Mouse (Mus musculus) liver, embryonic 15.5 days (tissue): ENCODE data around the gene Mxd4. TPM values are rescaled to one million over a fixed set of nuclear protein-coding genes. Genes with fewer than 3 reads are reported as not detected.

Experiments
- ATAC-seq: fragments of 200-750 bp; cut with Nextera tagmentation; 2 replicates; pipeline ENCODE4 v1.8.0; 2017; ENCODE audit warnings: moderate number of reproducible peaks, mild to moderate bottlenecking, moderate library complexity; ENCODE audit not compliant: insufficient read depth
- H3K27ac ChIP-seq: fragments of 300-500 bp; sonication (generic); replicated peaks from 2 replicates; pipeline ENCODE4 v1.5.1; 2015; ENCODE audit warnings: mild to moderate bottlenecking, inconsistent platforms
- H3K27me3 ChIP-seq: fragments of 300-500 bp; sonication (generic); 2 replicates; pipeline ENCODE4 v1.6.1; 2015; ENCODE audit warnings: mild to moderate bottlenecking, inconsistent platforms
- H3K36me3 ChIP-seq: fragments of 300-500 bp; sonication (generic); replicated peaks from 2 replicates; pipeline ENCODE4 v1.6.1; 2015; ENCODE audit warnings: moderate library complexity, mild to moderate bottlenecking, inconsistent platforms
- H3K4me1 ChIP-seq: fragments of 300-500 bp; sonication (generic); replicated peaks from 2 replicates; pipeline ENCODE4 v1.6.1; 2015; ENCODE audit warnings: inconsistent platforms
- H3K4me2 ChIP-seq: fragments of 300-500 bp; sonication (generic); 2 replicates; pipeline ENCODE4 v1.6.1; 2015; ENCODE audit warnings: moderate library complexity, mild to moderate bottlenecking, inconsistent platforms
- H3K4me3 ChIP-seq: fragments of 300-500 bp; sonication (generic); replicated peaks from 2 replicates; pipeline ENCODE4 v1.5.1; 2015; ENCODE audit warnings: mild to moderate bottlenecking, inconsistent platforms
- H3K9ac ChIP-seq: fragments of 300-500 bp; sonication (generic); 2 replicates; pipeline ENCODE4 v1.6.1; 2015; ENCODE audit warnings: moderate library complexity, mild to moderate bottlenecking, inconsistent platforms
- H3K9me3 ChIP-seq: fragments of 300-500 bp; sonication (generic); replicated peaks from 2 replicates; pipeline ENCODE4 v1.6.1; 2016; ENCODE audit warnings: inconsistent platforms
- WGBS: fragments of 180-500 bp; shearing (Covaris S2); methylation state at CpG from one replicate; pipeline ENCODE4 v1.1.7; 2015; ENCODE audit warnings: mixed read lengths; ENCODE audit not compliant: insufficient replicate concordance; 5-methylcytosine and 5-hydroxymethylcytosine counted together
- polyA plus RNA-seq: library from polyadenylated mRNA; unstranded; fragments of >200 nt; fragmentation: Nextera tagmentation; extraction: Ambion mirVana; gene quantifications from 2 replicates; pipeline ENCODE4 v1.2.1, GENCODE M21; 2015

The Mxd4 gene
- polyA plus RNA-seq, 1 experiment from 2014 or later, result 5.7 TPM

DNA sequence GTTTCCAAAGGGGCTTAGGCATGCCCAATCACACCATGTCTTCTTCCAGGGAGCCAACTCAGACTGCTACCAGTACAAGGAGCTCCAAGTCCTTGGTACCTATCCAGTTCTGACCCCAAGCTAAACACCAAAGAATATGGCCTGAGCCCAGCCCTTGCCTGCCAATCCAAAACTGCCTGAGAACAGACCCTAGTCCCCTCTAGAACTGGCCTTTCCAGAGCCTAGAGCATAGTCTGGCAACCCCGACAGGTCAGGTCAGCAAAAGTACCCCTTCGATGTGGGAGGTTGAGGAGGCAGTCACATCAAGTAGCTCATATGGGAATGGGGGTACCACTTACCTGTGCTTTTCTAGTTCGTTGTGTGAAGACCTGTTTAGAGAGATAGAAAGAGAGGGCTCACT lies 3.5 kb downstream of the Mxd4 start:
- peaks cover 33% of the 10 kb centered on the region for H3K4me1 ChIP-seq
- no peak for ATAC-seq
- H3K36me3 ChIP-seq, result 0 out of 2 replicates have a peak, but pooled peaks cover 6% of the 10 kb centered on the region
- H3K4me2 ChIP-seq, result no peak overlapping the region
- no peak overlapping the region for H3K4me3 ChIP-seq
- WGBS, result 64% methylated on average over 3 of the region's 3 CpGs
- no peak overlapping the region for H3K27ac ChIP-seq
- no peak overlapping the region for H3K9ac ChIP-seq
- no peaks in the 10 kb centered on the region for H3K9me3 ChIP-seq
- no peaks in the 10 kb centered on the region for H3K27me3 ChIP-seq

DNA sequence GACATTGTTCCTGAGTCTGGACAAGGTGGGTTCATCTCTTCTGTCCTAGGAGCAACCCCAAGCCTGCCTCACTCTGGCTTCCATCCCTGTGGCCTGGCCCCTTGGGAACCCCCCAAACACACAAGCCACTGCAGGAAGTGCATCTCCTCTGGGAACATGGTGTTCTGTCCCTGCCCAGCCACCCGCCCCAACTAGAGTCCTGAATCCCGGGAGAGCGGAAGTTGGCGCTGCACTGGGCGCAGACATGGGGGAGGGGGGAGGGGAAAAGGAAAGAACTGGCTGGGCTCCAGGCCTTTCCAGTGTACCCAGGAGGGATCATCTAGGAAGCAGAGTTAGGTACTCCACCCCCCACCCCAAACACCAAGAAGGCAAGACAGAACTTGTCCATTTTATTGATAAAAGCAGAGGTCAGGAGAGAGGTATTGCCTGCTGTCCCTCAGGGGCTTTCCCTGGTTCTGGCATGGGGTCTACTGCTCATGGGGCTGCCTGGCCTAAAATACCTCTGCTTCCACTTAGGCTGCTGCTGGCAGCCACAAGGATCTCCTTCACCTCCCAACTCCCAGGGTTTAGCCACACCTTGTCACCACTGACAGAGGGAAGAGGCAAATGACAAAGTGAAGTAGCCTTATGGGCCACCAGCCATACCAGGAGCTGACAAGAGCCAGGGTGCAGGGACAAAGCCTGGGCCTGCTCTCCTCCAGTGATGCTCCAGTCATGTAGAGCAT lies 4.2 kb downstream of the Mxd4 start:
- ATAC-seq, result no peak
- Histone ChIP-seq H3K9me3 (no peaks in the 10 kb centered on the region), H3K4me3 (no peak overlapping the region), H3K4me2 (no peak overlapping the region), H3K4me1 (peaks cover 26% of the 10 kb centered on the region), H3K27me3 (no peaks in the 10 kb centered on the region), H3K36me3 (0 out of 2 replicates have a peak, but pooled peaks cover 6% of the 10 kb centered on the region), H3K27ac (no peak overlapping the region), H3K9ac (no peak overlapping the region)
- WGBS, result 78% methylated on average over 5 of the region's 5 CpGs

DNA sequence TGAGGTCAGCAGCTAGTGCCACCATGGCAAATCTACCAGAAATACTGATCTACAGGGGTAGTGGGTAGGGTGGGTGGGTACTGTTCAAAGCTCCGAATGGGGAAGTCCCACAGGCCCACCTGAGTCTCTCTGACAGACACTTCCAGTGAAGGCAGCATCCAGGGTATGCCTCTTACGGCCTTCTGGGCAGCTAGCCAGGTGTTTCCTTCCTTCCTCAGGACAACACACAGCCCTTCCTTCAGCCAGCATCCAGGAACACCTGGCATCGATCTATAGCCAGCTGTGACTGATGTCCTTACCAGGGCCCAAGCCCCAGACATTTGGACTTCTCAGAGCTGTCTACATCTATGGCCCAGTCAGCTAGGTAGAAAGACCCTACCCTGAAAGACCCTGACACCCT lies 5.0 kb downstream of the Mxd4 start:
- Histone ChIP-seq H3K27me3 (no peaks in the 10 kb centered on the region), H3K9ac (no peak overlapping the region), H3K4me3 (no peak overlapping the region), H3K9me3 (no peaks in the 10 kb centered on the region), H3K27ac (no peak overlapping the region), H3K36me3 (0 out of 2 replicates have a peak, but pooled peaks cover 8% of the 10 kb centered on the region), H3K4me1 (peaks cover 21% of the 10 kb centered on the region), H3K4me2 (no peak overlapping the region)
- no peak for ATAC-seq
- whole genome bisulfite sequencing, result 50% methylated on average over 3 of the region's 3 CpGs

DNA sequence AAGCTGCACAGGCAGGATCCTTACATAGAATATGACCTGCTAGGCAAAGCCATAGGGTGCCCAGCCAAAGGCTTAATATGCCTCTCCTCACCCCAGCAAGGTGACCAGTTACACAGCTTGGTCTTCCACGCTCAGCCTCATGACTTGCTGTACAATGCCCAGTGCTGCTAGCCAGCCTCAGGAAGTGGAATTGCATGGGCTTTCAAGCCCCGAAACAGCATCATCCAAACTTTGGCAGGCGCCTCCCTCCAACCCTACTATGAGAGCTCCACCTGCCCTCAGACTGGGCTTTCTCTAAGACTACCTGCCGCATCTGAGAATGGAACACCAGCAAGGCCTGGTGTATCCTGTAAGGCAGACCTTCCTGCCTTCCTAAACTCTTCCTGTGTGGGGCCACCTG lies 9.7 kb downstream of the Mxd4 start:
- 73% methylated on average over 4 of the region's 4 CpGs for WGBS

DNA sequence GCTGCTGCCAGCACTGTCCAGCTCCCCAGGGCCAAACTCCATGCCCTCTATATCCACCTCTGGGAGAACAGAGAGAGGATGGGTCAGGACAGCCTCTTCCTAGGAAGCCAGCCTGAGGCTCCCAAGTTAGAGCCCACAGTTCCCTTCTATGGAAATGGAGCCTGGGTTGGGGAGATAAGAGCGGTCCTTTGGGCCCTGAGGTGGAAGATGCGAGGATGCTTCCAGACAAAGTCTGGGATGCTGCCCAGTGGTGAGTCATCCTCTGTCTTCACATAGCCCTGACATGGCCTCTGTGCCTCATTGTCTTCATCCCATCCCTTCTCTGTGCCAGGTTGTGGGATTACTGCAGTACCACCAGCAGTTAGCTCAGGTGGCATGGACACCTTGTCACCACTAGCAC lies 10.4 kb downstream of the Mxd4 start:
- no peak overlapping the region for H3K4me3 ChIP-seq
- H3K27ac ChIP-seq, result no peak overlapping the region
- no peaks in the 10 kb centered on the region for H3K27me3 ChIP-seq
- no peak overlapping the region for H3K4me2 ChIP-seq
- H3K9ac ChIP-seq, result no peak overlapping the region
- no peaks in the 10 kb centered on the region for H3K9me3 ChIP-seq
- ATAC-seq, result no peak
- WGBS, result 85% methylated on average over 2 of the region's 2 CpGs
- no peaks in the 10 kb centered on the region for H3K4me1 ChIP-seq
- H3K36me3 ChIP-seq, result peaks cover 21% of the 10 kb centered on the region; the same call in 1 of the 2 replicates

More for the DNA sequence above, 9.7 kb downstream of the Mxd4 start:
- Histone ChIP-seq H3K4me1 (no peaks in the 10 kb centered on the region), H3K9ac (no peak overlapping the region), H3K4me3 (no peak overlapping the region), H3K4me2 (no peak overlapping the region), H3K27ac (no peak overlapping the region), H3K9me3 (no peaks in the 10 kb centered on the region), H3K27me3 (no peaks in the 10 kb centered on the region), H3K36me3 (peaks cover 21% of the 10 kb centered on the region; the same call in 1 of the 2 replicates)
- ATAC-seq, result no peak

DNA sequence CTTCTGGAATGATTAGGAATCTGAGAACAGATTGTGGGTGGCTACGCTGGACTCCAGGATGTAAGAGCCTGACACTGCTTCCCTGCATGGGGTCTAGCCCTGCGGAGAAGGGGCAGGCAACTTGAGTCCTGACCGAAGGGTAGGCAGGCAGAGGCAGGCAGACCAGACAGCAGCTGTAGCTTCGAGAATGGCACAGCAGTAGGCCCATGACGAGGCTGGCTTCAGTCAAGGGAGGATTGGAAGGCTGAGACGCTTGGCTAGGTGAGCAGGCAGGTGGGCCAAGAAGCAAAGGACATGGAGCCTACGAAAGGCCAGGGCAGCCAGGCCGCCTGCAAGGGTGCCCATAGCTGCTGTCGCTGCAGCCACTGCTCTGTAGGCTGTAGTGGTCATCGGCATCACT lies 10.8 kb downstream of the Mxd4 start:
- H3K27ac ChIP-seq, result no peak overlapping the region
- no peaks in the 10 kb centered on the region for H3K27me3 ChIP-seq
- ATAC-seq, result no peak
- no peak overlapping the region for H3K4me2 ChIP-seq
- H3K4me3 ChIP-seq, result no peak overlapping the region
- H3K9ac ChIP-seq, result no peak overlapping the region
- peaks cover 21% of the 10 kb centered on the region; the same call in 1 of the 2 replicates for H3K36me3 ChIP-seq
- no peaks in the 10 kb centered on the region for H3K9me3 ChIP-seq
- H3K4me1 ChIP-seq, result no peaks in the 10 kb centered on the region
- WGBS, result 73% methylated on average over 10 of the region's 10 CpGs

GRCm38 (mm10) chr5:34175403-34175694 lies 12.2 kb downstream of the Mxd4 start:
- no peak for ATAC-seq
- WGBS, result 57% methylated on average over 5 of the region's 5 CpGs
- peaks cover 20% of the 10 kb centered on the region; the same call in 1 of the 2 replicates for H3K36me3 ChIP-seq

DNA sequence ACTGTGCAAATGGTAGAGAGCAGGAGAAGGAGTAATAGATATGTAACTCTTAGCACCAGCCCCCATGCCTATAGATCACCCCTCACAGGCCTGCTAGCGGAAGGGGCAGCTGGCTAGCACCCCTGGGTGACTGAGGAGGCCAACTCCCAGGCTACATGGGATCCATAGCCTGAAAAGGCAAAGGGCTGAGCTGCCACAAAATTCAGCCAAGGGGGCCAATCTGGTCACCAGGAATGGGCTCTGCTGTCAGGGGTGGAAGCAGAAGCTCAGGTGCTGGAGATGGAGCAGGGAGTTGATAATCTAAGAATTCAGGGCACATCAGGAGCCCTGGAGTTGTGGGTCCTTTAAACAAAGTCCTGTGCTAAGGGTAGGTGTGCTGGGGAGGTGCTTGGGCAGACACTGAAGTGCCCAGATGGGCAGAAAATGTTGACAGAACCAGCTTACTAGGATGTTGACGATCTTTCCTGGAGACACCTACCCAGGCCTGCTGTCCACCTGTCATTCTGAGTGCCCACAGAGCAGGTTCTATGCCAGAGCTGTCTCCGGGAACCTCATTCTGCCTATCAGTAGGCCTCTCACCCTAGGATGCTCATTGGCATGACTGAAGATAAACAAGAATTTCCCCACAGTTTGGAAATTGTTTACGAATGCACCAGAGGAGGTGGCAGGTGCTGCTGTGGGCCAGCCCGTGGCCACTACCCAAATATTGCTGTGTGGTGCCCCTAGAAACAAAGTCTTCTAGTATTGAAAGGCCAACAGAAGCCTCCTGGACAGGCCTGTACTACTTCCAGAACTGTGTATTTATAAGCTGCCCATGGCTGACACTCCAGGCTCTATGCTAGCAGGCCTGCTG lies 12.7 kb downstream of the Mxd4 start:
- 62% methylated on average over 5 of the region's 5 CpGs for WGBS

More at GRCm38 (mm10) chr5:34175403-34175694, 12.2 kb downstream of the Mxd4 start:
- H3K9me3 ChIP-seq, result no peaks in the 10 kb centered on the region
- no peak overlapping the region for H3K9ac ChIP-seq
- no peak overlapping the region for H3K4me2 ChIP-seq
- H3K4me1 ChIP-seq, result no peaks in the 10 kb centered on the region
- H3K4me3 ChIP-seq, result no peak overlapping the region
- no peaks in the 10 kb centered on the region for H3K27me3 ChIP-seq
- H3K27ac ChIP-seq, result no peak overlapping the region

DNA sequence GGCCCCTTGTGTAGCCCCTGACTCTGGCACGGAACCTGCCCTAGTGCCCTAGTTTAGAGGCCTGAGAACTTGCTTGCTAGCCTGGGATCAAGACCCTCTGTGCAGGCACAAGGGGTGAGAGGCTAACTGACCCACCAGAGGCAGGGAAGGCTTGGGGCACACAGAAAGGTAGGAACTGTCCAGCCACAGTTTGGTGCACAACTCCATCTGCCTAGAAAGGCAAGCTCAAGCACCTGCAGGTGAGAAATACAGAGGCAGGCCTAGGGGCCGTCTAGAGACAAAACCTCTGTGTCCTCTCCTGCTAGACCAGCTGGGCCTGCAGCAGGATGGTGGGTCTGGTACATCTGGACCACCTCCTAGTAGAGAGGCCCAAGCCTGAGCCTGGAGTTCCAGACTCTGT lies 13.5 kb downstream of the Mxd4 start:
- H3K27ac ChIP-seq, result no peak overlapping the region
- no peaks in the 10 kb centered on the region for H3K9me3 ChIP-seq
- H3K4me3 ChIP-seq, result no peak overlapping the region
- H3K36me3 ChIP-seq, result peaks cover 15% of the 10 kb centered on the region; the same call in 1 of the 2 replicates
- H3K4me1 ChIP-seq, result peaks cover 5% of the 10 kb centered on the region
- H3K4me2 ChIP-seq, result no peak overlapping the region
- H3K27me3 ChIP-seq, result no peaks in the 10 kb centered on the region
- ATAC-seq, result no peak
- WGBS, result 67% methylated on average over 2 of the region's 2 CpGs
- H3K9ac ChIP-seq, result no peak overlapping the region

More for the DNA sequence above, 12.7 kb downstream of the Mxd4 start:
- H3K27ac ChIP-seq, result no peak overlapping the region
- no peaks in the 10 kb centered on the region for H3K27me3 ChIP-seq
- no peaks in the 10 kb centered on the region for H3K9me3 ChIP-seq
- peaks cover 15% of the 10 kb centered on the region; the same call in 1 of the 2 replicates for H3K36me3 ChIP-seq
- H3K4me2 ChIP-seq, result no peak overlapping the region
- ATAC-seq, result no peak
- H3K4me1 ChIP-seq, result peaks cover 3% of the 10 kb centered on the region
- H3K9ac ChIP-seq, result no peak overlapping the region
- no peak overlapping the region for H3K4me3 ChIP-seq

- peak overlapping the region; percentile 34; the same call in 1 of the 2 replicates for H3K27ac ChIP-seq
Measured at GRCm38 (mm10) chr5:34170726-34171125, 16.8 kb downstream of the Mxd4 start.

GRCm38 (mm10) chr5:34169954-34170353 lies 17.6 kb downstream of the Mxd4 start:
- Histone ChIP-seq H3K4me2 (peak overlapping the region; percentile 81), H3K9ac (peak overlapping the region; percentile 66), H3K27ac (peak overlapping the region; percentile 82), H3K4me1 (peaks cover 24% of the 10 kb centered on the region), H3K36me3 (peaks cover 5% of the 10 kb centered on the region), H3K27me3 (no peaks in the 10 kb centered on the region), H3K9me3 (no peaks in the 10 kb centered on the region), H3K4me3 (peak overlapping the region; percentile 79)
- no peak for ATAC-seq
- WGBS, result 47% methylated on average over 3 of the region's 3 CpGs

More at GRCm38 (mm10) chr5:34170726-34171125, 16.8 kb downstream of the Mxd4 start:
- H3K4me2 ChIP-seq, result no peak overlapping the region
- no peak for ATAC-seq
- no peaks in the 10 kb centered on the region for H3K27me3 ChIP-seq
- 56% methylated on average over 4 of the region's 4 CpGs for WGBS
- no peak overlapping the region for H3K4me3 ChIP-seq
- H3K9me3 ChIP-seq, result no peaks in the 10 kb centered on the region
- H3K9ac ChIP-seq, result no peak overlapping the region
- peaks cover 4% of the 10 kb centered on the region; the same call in 1 of the 2 replicates for H3K36me3 ChIP-seq
- H3K4me1 ChIP-seq, result peaks cover 17% of the 10 kb centered on the region
